Mouse (Mus musculus): ENCODE results near the gene Nhlrc4. TPM values are rescaled to one million over a fixed set of nuclear protein-coding genes. Genes with fewer than 3 reads are reported as not detected.

The Nhlrc4 gene
- polyA plus RNA-seq, 1 experiment from 2014 or later: 1.8 TPM

GRCm38 (mm10) chr17:25979829-25980738, 35.3 kb upstream of the Nhlrc4 start:
- 82% methylated on average over 5 of the region's 5 CpGs for WGBS
- peaks cover 25% of the 10 kb centered on the region for H3K4me1 ChIP-seq (ENCODE audit: insufficient read depth, low read length)
- H3K4me3 ChIP-seq (ENCODE audit: low read length): no peak overlapping the region
- H3K9ac ChIP-seq (replicated peaks; ENCODE audit: low read length): 0 out of 2 replicates have a peak overlapping the region, but pooled peaks have one; percentile 11
- H3K36me3 ChIP-seq (ENCODE audit: insufficient read depth, low read length): 0 out of 2 replicates have a peak, but pooled peaks cover 3% of the 10 kb centered on the region
- H3K4me2 ChIP-seq (replicated peaks; ENCODE audit: low read depth, low read length): no peak overlapping the region
- no peaks in the 10 kb centered on the region for H3K27me3 ChIP-seq (ENCODE audit: insufficient read depth, low read length)
- ATAC-seq (ENCODE audit: low FRiP score, low TSS enrichment): no peak
- H3K27ac ChIP-seq (ENCODE audit: low read length): peak overlapping the region; percentile 46; the same call in 1 of the 2 replicates
- no peaks in the 10 kb centered on the region for H3K9me3 ChIP-seq (ENCODE audit: low read length)

GRCm38 (mm10) chr17:25970954-25971707, 26.4 kb upstream of the Nhlrc4 start:
- WGBS: 83% methylated on average over 4 of the region's 4 CpGs
- Histone ChIP-seq H3K9me3 (ENCODE audit: low read length) (no peaks in the 10 kb centered on the region), H3K27me3 (ENCODE audit: insufficient read depth, low read length) (no peaks in the 10 kb centered on the region), H3K36me3 (ENCODE audit: insufficient read depth, low read length) (0 out of 2 replicates have a peak, but pooled peaks cover 3% of the 10 kb centered on the region), H3K9ac (replicated peaks; ENCODE audit: low read length) (no peak overlapping the region), H3K4me2 (replicated peaks; ENCODE audit: low read depth, low read length) (no peak overlapping the region), H3K4me1 (ENCODE audit: insufficient read depth, low read length) (peaks cover 15% of the 10 kb centered on the region), H3K4me3 (ENCODE audit: low read length) (no peak overlapping the region), H3K27ac (ENCODE audit: low read length) (no peak overlapping the region)
- ATAC-seq (ENCODE audit: low FRiP score, low TSS enrichment): no peak

GRCm38 (mm10) chr17:25970448-25970847, 25.7 kb upstream of the Nhlrc4 start:
- no peaks in the 10 kb centered on the region for H3K27me3 ChIP-seq (ENCODE audit: insufficient read depth, low read length)
- ATAC-seq (ENCODE audit: low FRiP score, low TSS enrichment): no peak
- H3K4me1 ChIP-seq (ENCODE audit: insufficient read depth, low read length): peaks cover 15% of the 10 kb centered on the region
- H3K9ac ChIP-seq (replicated peaks; ENCODE audit: low read length): no peak overlapping the region
- WGBS: 93% methylated on average over 9 of the region's 9 CpGs
- H3K9me3 ChIP-seq (ENCODE audit: low read length): no peaks in the 10 kb centered on the region
- H3K36me3 ChIP-seq (ENCODE audit: insufficient read depth, low read length): 0 out of 2 replicates have a peak, but pooled peaks cover 2% of the 10 kb centered on the region
- no peak overlapping the region for H3K4me3 ChIP-seq (ENCODE audit: low read length)
- H3K4me2 ChIP-seq (replicated peaks; ENCODE audit: low read depth, low read length): no peak overlapping the region
- no peak overlapping the region for H3K27ac ChIP-seq (ENCODE audit: low read length)

- Histone ChIP-seq H3K27ac (ENCODE audit: low read length) (peak overlapping the region; percentile 43; the same call in 1 of the 2 replicates), H3K9me3 (ENCODE audit: low read length) (no peaks in the 10 kb centered on the region), H3K27me3 (ENCODE audit: insufficient read depth, low read length) (no peaks in the 10 kb centered on the region), H3K4me3 (ENCODE audit: low read length) (no peak overlapping the region), H3K36me3 (ENCODE audit: insufficient read depth, low read length) (peaks cover 7% of the 10 kb centered on the region; the same call in 1 of the 2 replicates), H3K4me1 (ENCODE audit: insufficient read depth, low read length) (peaks cover 9% of the 10 kb centered on the region), H3K9ac (replicated peaks; ENCODE audit: low read length) (no peak overlapping the region), H3K4me2 (replicated peaks; ENCODE audit: low read depth, low read length) (no peak overlapping the region)
- ATAC-seq (ENCODE audit: low FRiP score, low TSS enrichment): peak; percentile 90
- WGBS: 29% methylated on average over 1 of the region's 1 CpGs
Measured at GRCm38 (mm10) chr17:25968176-25968575, 23.4 kb upstream of the Nhlrc4 start.

- Histone ChIP-seq H3K4me2 (replicated peaks; ENCODE audit: low read depth, low read length) (no peak overlapping the region), H3K9me3 (ENCODE audit: low read length) (no peaks in the 10 kb centered on the region), H3K36me3 (ENCODE audit: insufficient read depth, low read length) (peaks cover 12% of the 10 kb centered on the region; the same call in 1 of the 2 replicates), H3K9ac (replicated peaks; ENCODE audit: low read length) (no peak overlapping the region), H3K27me3 (ENCODE audit: insufficient read depth, low read length) (no peaks in the 10 kb centered on the region), H3K4me3 (ENCODE audit: low read length) (no peak overlapping the region), H3K27ac (ENCODE audit: low read length) (peak overlapping the region; percentile 43; the same call in 1 of the 2 replicates), H3K4me1 (ENCODE audit: insufficient read depth, low read length) (peaks cover 9% of the 10 kb centered on the region)
- WGBS: 43% methylated on average over 3 of the region's 3 CpGs
- ATAC-seq (ENCODE audit: low FRiP score, low TSS enrichment): peak; percentile 24; the same call in 1 of the 2 replicates
Measured at GRCm38 (mm10) chr17:25967652-25968051, 22.9 kb upstream of the Nhlrc4 start.

- H3K36me3 ChIP-seq (ENCODE audit: insufficient read depth, low read length): peaks cover 25% of the 10 kb centered on the region; the same call in 1 of the 2 replicates
- 89% methylated on average over 7 of the region's 7 CpGs for WGBS
- no peaks in the 10 kb centered on the region for H3K9me3 ChIP-seq (ENCODE audit: low read length)
- no peak overlapping the region for H3K27ac ChIP-seq (ENCODE audit: low read length)
- no peak overlapping the region for H3K4me2 ChIP-seq (replicated peaks; ENCODE audit: low read depth, low read length)
- H3K9ac ChIP-seq (replicated peaks; ENCODE audit: low read length): no peak overlapping the region
- no peaks in the 10 kb centered on the region for H3K27me3 ChIP-seq (ENCODE audit: insufficient read depth, low read length)
- peaks cover 9% of the 10 kb centered on the region for H3K4me1 ChIP-seq (ENCODE audit: insufficient read depth, low read length)
- ATAC-seq (ENCODE audit: low FRiP score, low TSS enrichment): no peak
- H3K4me3 ChIP-seq (ENCODE audit: low read length): no peak overlapping the region
Measured at GRCm38 (mm10) chr17:25964271-25964670, 19.5 kb upstream of the Nhlrc4 start.

- Histone ChIP-seq H3K4me1 (ENCODE audit: insufficient read depth, low read length) (no peaks in the 10 kb centered on the region), H3K27me3 (ENCODE audit: insufficient read depth, low read length) (no peaks in the 10 kb centered on the region), H3K4me2 (replicated peaks; ENCODE audit: low read depth, low read length) (no peak overlapping the region), H3K36me3 (ENCODE audit: insufficient read depth, low read length) (peaks cover 31% of the 10 kb centered on the region; the same call in 1 of the 2 replicates), H3K9me3 (ENCODE audit: low read length) (no peaks in the 10 kb centered on the region), H3K4me3 (ENCODE audit: low read length) (no peak overlapping the region), H3K9ac (replicated peaks; ENCODE audit: low read length) (no peak overlapping the region), H3K27ac (ENCODE audit: low read length) (no peak overlapping the region)
- ATAC-seq (ENCODE audit: low FRiP score, low TSS enrichment): no peak
- 91% methylated on average over 7 of the region's 7 CpGs for WGBS
Measured at GRCm38 (mm10) chr17:25962413-25962905, 17.7 kb upstream of the Nhlrc4 start.

GRCm38 (mm10) chr17:25961566-25961965, 16.8 kb upstream of the Nhlrc4 start:
- no peak overlapping the region for H3K9ac ChIP-seq (replicated peaks; ENCODE audit: low read length)
- no peak overlapping the region for H3K4me3 ChIP-seq (ENCODE audit: low read length)
- no peak overlapping the region for H3K4me2 ChIP-seq (replicated peaks; ENCODE audit: low read depth, low read length)
- no peak overlapping the region for H3K27ac ChIP-seq (ENCODE audit: low read length)
- ATAC-seq (ENCODE audit: low FRiP score, low TSS enrichment): no peak
- H3K36me3 ChIP-seq (ENCODE audit: insufficient read depth, low read length): peaks cover 31% of the 10 kb centered on the region; the same call in 1 of the 2 replicates
- H3K27me3 ChIP-seq (ENCODE audit: insufficient read depth, low read length): no peaks in the 10 kb centered on the region
- H3K4me1 ChIP-seq (ENCODE audit: insufficient read depth, low read length): no peaks in the 10 kb centered on the region
- no peaks in the 10 kb centered on the region for H3K9me3 ChIP-seq (ENCODE audit: low read length)
- 89% methylated on average over 5 of the region's 5 CpGs for WGBS

- ATAC-seq (ENCODE audit: low FRiP score, low TSS enrichment): no peak
- Histone ChIP-seq H3K9me3 (ENCODE audit: low read length) (no peaks in the 10 kb centered on the region), H3K27me3 (ENCODE audit: insufficient read depth, low read length) (no peaks in the 10 kb centered on the region), H3K4me3 (ENCODE audit: low read length) (no peak overlapping the region), H3K36me3 (ENCODE audit: insufficient read depth, low read length) (peaks cover 31% of the 10 kb centered on the region; the same call in 1 of the 2 replicates), H3K4me1 (ENCODE audit: insufficient read depth, low read length) (no peaks in the 10 kb centered on the region), H3K9ac (replicated peaks; ENCODE audit: low read length) (no peak overlapping the region), H3K4me2 (replicated peaks; ENCODE audit: low read depth, low read length) (no peak overlapping the region), H3K27ac (ENCODE audit: low read length) (no peak overlapping the region)
- WGBS: 88% methylated on average over 23 of the region's 23 CpGs
Measured at GRCm38 (mm10) chr17:25959630-25960467, 15.1 kb upstream of the Nhlrc4 start.

Data from kidney, embryonic 16.5 days (tissue).